8 mouse cellular contexts compared by ENCODE assay signal in the genomic region with DNA sequence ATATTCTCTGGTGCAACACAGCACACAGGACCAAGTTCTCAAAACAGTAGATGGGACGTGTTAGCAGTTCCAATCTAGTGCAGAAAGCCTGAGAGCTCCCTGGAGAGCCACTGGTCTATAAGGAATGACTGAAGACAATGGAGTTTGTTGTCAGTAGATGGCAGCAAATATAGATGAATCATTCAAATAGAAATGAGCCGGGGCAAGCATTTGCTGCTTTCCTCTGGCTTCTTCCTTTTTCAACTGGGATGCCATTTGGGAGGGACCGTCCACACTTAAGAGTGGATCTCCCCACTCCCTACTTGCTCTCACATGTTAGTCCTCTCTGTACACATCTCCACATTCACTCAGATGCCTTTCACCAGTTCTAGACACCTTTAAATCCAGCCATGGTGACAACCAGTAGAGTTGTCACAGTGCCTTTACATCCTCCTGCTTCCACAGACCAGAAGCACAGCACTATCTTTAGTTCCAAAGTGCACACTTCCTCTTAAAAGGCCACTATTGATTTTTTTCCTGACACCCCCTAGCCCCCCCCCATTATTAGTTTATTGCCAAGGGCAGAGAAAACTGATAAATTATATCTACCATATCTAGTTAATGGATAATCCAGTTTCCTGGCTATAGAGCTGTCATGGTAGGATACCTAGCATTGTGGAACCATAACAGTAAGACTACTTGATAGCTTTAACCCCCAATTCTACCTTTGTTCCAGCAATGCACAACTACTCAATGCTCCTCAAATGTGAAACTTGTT.
DNase-seq lines count a peak whose midpoint lies in the region; ATAC-seq lines count a peak whose summit lies in the region.
"Had no signal": no experiment of that assay in that cellular context is flagged by ENCODE, and none has a peak within 500 bp of the region (broad histone marks: within the 10 kb centered on the region; RNA-seq: fewer than 3 reads in every experiment).

No protein-coding gene starts in this region.

- no peaks in the 10 kb centered on the region for H3K4me1 ChIP-seq in midbrain, embryonic 15.5 days
- H3K4me1 ChIP-seq: embryonic facial prominence, embryonic 13.5 days had no signal

- H3K4me2 ChIP-seq in midbrain, embryonic 15.5 days, result no peak overlapping the region
- H3K4me2 ChIP-seq: embryonic facial prominence, embryonic 13.5 days had no signal

- no peaks in the 10 kb centered on the region for H3K9me3 ChIP-seq in midbrain, embryonic 15.5 days
- H3K9me3 ChIP-seq: embryonic facial prominence, embryonic 13.5 days had no signal

- no peaks in the 10 kb centered on the region for H3K36me3 ChIP-seq in midbrain, embryonic 15.5 days (replicated peaks)
- H3K36me3 ChIP-seq: embryonic facial prominence, embryonic 13.5 days had no signal

- peak; percentile 32 for DNase-seq in left cerebral cortex, adult 11 months (ENCODE audit: low spot score)
- DNase-seq in left cerebral cortex, adult 18-20 months (ENCODE audit: low spot score in 2 of 2), result no peak
- DNase-seq in NIH3T3 (ENCODE audit: low read depth), result peak; percentile 74
- peak; percentile 50 for DNase-seq in layer of hippocampus, adult 9-10 months (ENCODE audit: low spot score)
- no peak for DNase-seq in right cerebral cortex, postnatal 14 days

- no peak overlapping the region for H3K4me3 ChIP-seq in midbrain, embryonic 15.5 days
- H3K4me3 ChIP-seq: embryonic facial prominence, embryonic 13.5 days had no signal

- peak; percentile 60 for ATAC-seq in common myeloid progenitor, adult 5-6 weeks (replicated peaks; ENCODE audit: low read depth, poor library complexity, severe bottlenecking)
- ATAC-seq in midbrain, embryonic 15.5 days (replicated peaks), result no peak

- no peak overlapping the region for H3K27ac ChIP-seq in midbrain, embryonic 15.5 days
- H3K27ac ChIP-seq: embryonic facial prominence, embryonic 13.5 days had no signal

- H3K9ac ChIP-seq in midbrain, embryonic 15.5 days, result no peak overlapping the region
- H3K9ac ChIP-seq: embryonic facial prominence, embryonic 13.5 days had no signal

- H3K27me3 ChIP-seq in midbrain, embryonic 15.5 days (replicated peaks), result no peaks in the 10 kb centered on the region
- H3K27me3 ChIP-seq: embryonic facial prominence, embryonic 13.5 days had no signal

- 59% methylated on average over 3 of the region's 3 CpGs for WGBS in midbrain, embryonic 15.5 days

Comparison
In these comparisons a context has a peak if more than half of its experiments do, and no peak if none do; other contexts are left out.
1. DNase-seq: peak in left cerebral cortex, adult 11 months (single experiment), NIH3T3 (single experiment) and layer of hippocampus, adult 9-10 months (single experiment); none in left cerebral cortex, adult 18-20 months (0 of 2) and right cerebral cortex, postnatal 14 days (single experiment).